Mouse (Mus musculus) olfactory bulb, adult 2 months (tissue): ENCODE measurements at regions not wholly inside any gene's neighbourhood (a gene's known extent, or its start where the extent isn't known, plus 50 kb on each side); places are given as distances from the start of the nearest gene placed in this dataset.

Experiments used
- H3K27ac ChIP-seq: fragments of 200-500 bp; 2 replicates; pipeline ENCODE4 v1.5.1; 2012; ENCODE audit warnings: low read depth, low read length; ENCODE audit not compliant: insufficient read depth
- H3K4me1 ChIP-seq: fragments of 200-500 bp; 2 replicates; pipeline ENCODE4 v1.6.1; 2012; ENCODE audit warnings: low read length; ENCODE audit not compliant: control insufficient read depth, insufficient read depth
- H3K4me3 ChIP-seq: fragments of 200-500 bp; 2 replicates; pipeline ENCODE4 v1.5.1; 2012; ENCODE audit warnings: mild to moderate bottlenecking, low read depth, low read length, moderate library complexity; ENCODE audit not compliant: insufficient read depth
- CTCF ChIP-seq: fragments of 200-500 bp; IDR thresholded peaks from 2 replicates; pipeline ENCODE4 v1.5.1; 2012; ENCODE audit warnings: low read depth, mild to moderate bottlenecking, low read length, moderate library complexity; ENCODE audit not compliant: insufficient read depth
- POLR2A ChIP-seq: fragments of 200-500 bp; IDR thresholded peaks from 2 replicates; pipeline ENCODE4 v1.6.1; 2012; ENCODE audit warnings: mild to moderate bottlenecking, low read depth, low read length, moderate library complexity; ENCODE audit not compliant: insufficient read depth
- WGBS: fragments of 180-500 bp; shearing (Covaris S2); methylation state at CpG from one replicate; pipeline ENCODE4 v1.1.7; 2018; 5-methylcytosine and 5-hydroxymethylcytosine counted together

GRCm38 (mm10) chr9:67692396-67692795 lies 66.8 kb upstream of the C2cd4b start:
- no peak for TF ChIP-seq CTCF
- no peak for TF ChIP-seq POLR2A
- WGBS = 87% methylated on average over 13 of the region's 13 CpGs
- H3K4me1 ChIP-seq = peaks cover 5% of the 10 kb centered on the region

GRCm38 (mm10) chr9:67693716-67694115 lies 65.5 kb upstream of the C2cd4b start:
- WGBS = 20% methylated on average over 7 of the region's 7 CpGs
- Histone ChIP-seq H3K4me1 (peaks cover 5% of the 10 kb centered on the region), H3K27ac (no peak overlapping the region), H3K4me3 (no peak overlapping the region)
- TF ChIP-seq CTCF = no peak
- TF ChIP-seq POLR2A = no peak

More at GRCm38 (mm10) chr9:67692396-67692795, 66.8 kb upstream of the C2cd4b start:
- Histone ChIP-seq H3K27ac (no peak overlapping the region), H3K4me3 (no peak overlapping the region)

- WGBS = 98% methylated on average over 2 of the region's 2 CpGs
- TF ChIP-seq POLR2A (no peak), CTCF (no peak)
- Histone ChIP-seq H3K4me3 (no peak overlapping the region), H3K27ac (no peak overlapping the region), H3K4me1 (peaks cover 5% of the 10 kb centered on the region)
Observed at GRCm38 (mm10) chr9:67698796-67699195, 60.4 kb upstream of the C2cd4b start.

- H3K27ac ChIP-seq = no peak overlapping the region
- TF ChIP-seq POLR2A = no peak
- no peak for TF ChIP-seq CTCF
Observed at GRCm38 (mm10) chr9:67699846-67700579, 59.2 kb upstream of the C2cd4b start.

GRCm38 (mm10) chr9:67708246-67708960 lies 50.8 kb upstream of the C2cd4b start:
- WGBS = 59% methylated on average over 5 of the region's 5 CpGs
- H3K4me1 ChIP-seq = no peaks in the 10 kb centered on the region
- no peak overlapping the region for H3K4me3 ChIP-seq
- H3K27ac ChIP-seq = no peak overlapping the region
- no peak for TF ChIP-seq POLR2A

More at GRCm38 (mm10) chr9:67699846-67700579, 59.2 kb upstream of the C2cd4b start:
- Histone ChIP-seq H3K4me3 (peak overlapping the region; percentile 43), H3K4me1 (peaks cover 4% of the 10 kb centered on the region; the same call in 1 of the 2 replicates)
- 18% methylated on average over 35 of the region's 35 CpGs for WGBS
